Mouse (Mus musculus) bone marrow, adult 2 months (tissue): ENCODE measurements around the gene Nxt2. TPM values are rescaled to one million over a fixed set of nuclear protein-coding genes. Genes with fewer than 3 reads are reported as not detected.

Experiments
- H3K27ac ChIP-seq: fragments of 200-500 bp; 2 replicates; pipeline ENCODE4 v1.5.1; 2012; ENCODE audit warnings: low read depth, mild to moderate bottlenecking, control low read depth, inconsistent platforms, low read length; ENCODE audit not compliant: control insufficient read depth, poor library complexity, insufficient read depth
- H3K4me1 ChIP-seq: fragments of 200-500 bp; 2 replicates; pipeline ENCODE4 v1.6.1; 2011; ENCODE audit warnings: low read length; ENCODE audit not compliant: control insufficient read depth, insufficient read depth
- H3K4me3 ChIP-seq: fragments of 200-500 bp; replicated peaks from 2 replicates; pipeline ENCODE3; 2011; ENCODE audit warnings: mild to moderate bottlenecking, low read depth, low read length, control low read depth; ENCODE audit not compliant: control insufficient read depth
- CTCF ChIP-seq: fragments of 200-500 bp; IDR thresholded peaks from 2 replicates; pipeline ENCODE4 v1.5.1; 2011; ENCODE audit warnings: low read length, control low read depth; ENCODE audit not compliant: control insufficient read depth, insufficient read depth
- POLR2A ChIP-seq: fragments of 200-500 bp; IDR thresholded peaks from 2 replicates; pipeline ENCODE4 v1.6.1; 2011; ENCODE audit warnings: low read depth, mild to moderate bottlenecking, control low read depth, low read length, borderline replicate concordance; ENCODE audit not compliant: control insufficient read depth
- WGBS: fragments of 180-500 bp; shearing (Covaris S2); methylation state at CpG from one replicate; pipeline ENCODE4 v1.1.7; 2018; 5-methylcytosine and 5-hydroxymethylcytosine counted together
- polyA plus RNA-seq: library from polyadenylated mRNA; stranded (reverse); fragments of >200 nt; gene quantifications from 2 replicates; pipeline ENCODE4 v1.2.4, GENCODE M21; 2011; ENCODE audit warnings: low replicate concordance; ENCODE audit not compliant: missing spikeins, insufficient read depth, insufficient read length

Nxt2 gene
- polyA plus RNA-seq, 1 experiment, result 2.2 TPM

DNA sequence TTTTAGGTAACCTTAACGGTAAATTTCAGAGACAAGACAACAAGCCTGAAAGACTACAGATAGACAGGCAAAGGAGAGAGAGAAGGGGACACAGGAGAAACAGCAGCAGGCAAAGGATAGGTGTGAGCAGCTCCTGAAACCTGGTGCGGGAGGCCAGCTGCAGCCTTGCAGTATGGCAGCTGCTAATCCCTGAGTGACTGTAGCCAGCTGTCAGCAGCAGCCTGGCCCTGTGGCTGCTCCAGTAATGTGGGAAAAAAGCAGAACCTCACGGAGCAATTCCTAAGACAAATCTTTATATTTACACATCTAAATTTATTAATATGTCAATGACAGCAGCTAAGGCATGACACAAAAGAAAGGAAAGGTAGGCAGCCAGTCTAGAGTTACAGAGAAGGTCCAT, 50.0 kb downstream of the Nxt2 start:
- no peak overlapping the region for H3K27ac ChIP-seq
- H3K4me1 ChIP-seq, result no peaks in the 10 kb centered on the region
- WGBS, result 64% methylated on average over 3 of the region's 3 CpGs
- no peak overlapping the region for H3K4me3 ChIP-seq
- no peak for TF ChIP-seq POLR2A
- TF ChIP-seq CTCF, result no peak

DNA sequence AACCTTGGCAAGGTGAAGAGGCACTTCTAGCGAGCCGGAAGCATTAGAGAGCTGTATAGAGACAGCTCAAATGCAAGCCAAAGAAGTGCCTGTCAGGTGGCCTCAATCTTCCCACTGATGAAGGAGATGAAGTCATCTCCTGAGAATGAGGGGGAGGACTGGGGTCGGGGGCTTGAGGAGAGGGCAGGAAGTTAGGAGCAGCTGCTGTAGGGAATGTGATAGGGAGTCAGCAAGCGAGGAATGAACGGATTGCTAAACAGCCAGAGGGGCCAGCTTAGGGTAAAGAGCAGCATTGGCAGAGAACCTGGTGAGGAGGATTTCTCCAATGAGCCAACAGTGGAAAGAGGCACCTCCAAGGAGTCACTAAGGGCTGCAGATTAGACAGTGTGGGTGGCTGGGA, 59.3 kb downstream of the Nxt2 start:
- TF ChIP-seq POLR2A, result no peak
- TF ChIP-seq CTCF, result no peak
- Histone ChIP-seq H3K4me3 (no peak overlapping the region), H3K4me1 (no peaks in the 10 kb centered on the region), H3K27ac (no peak overlapping the region)
- WGBS, result 56% methylated on average over 5 of the region's 5 CpGs

Other genes starting within 250 kb of the Nxt2 start
- gene Gucy2f, start 29.8 kb upstream of the Nxt2 start, polyA plus RNA-seq, result not detected in 2 replicates
- not detected in 2 replicates for gene Kcne1l, start 79.5 kb downstream of the Nxt2 start, polyA plus RNA-seq
- 7.6 and 12.0 TPM in 2 replicates for gene Acsl4, start 163.8 kb downstream of the Nxt2 start, polyA plus RNA-seq